Mouse (Mus musculus) stomach, postnatal 0 days (tissue): ENCODE measurements at regions not wholly inside any gene's neighbourhood (a gene's known extent, or its start where the extent isn't known, plus 50 kb on each side); places are given as distances from the start of the nearest gene placed in this dataset.

ENCODE experiments used
- CTCF ChIP-seq: IDR thresholded peaks from 2 replicates; pipeline ENCODE4 v1.5.1; 2016; ENCODE audit warnings: antibody characterized with exemption, low read depth, mild to moderate bottlenecking, moderate library complexity
- EP300 ChIP-seq: optimal IDR thresholded peaks from 2 replicates; pipeline ENCODE3; 2016; ENCODE audit warnings: antibody characterized with exemption

GRCm38 (mm10) chr2:84048398-84049140, 58.2 kb downstream of the Gm13691 start:
- no peak for TF ChIP-seq CTCF
- TF ChIP-seq EP300, result no peak
